Mouse (Mus musculus) E14TG2a.4 (cell line): ENCODE measurements around the gene Cgrrf1.

Experiments
- CTCF ChIP-seq: conservative IDR thresholded peaks from 2 replicates; pipeline ENCODE4 v1.5.1; 2014; ENCODE audit warnings: low read length
- NANOG ChIP-seq: IDR thresholded peaks from 2 replicates; pipeline ENCODE4 v1.6.1; 2014; ENCODE audit warnings: borderline replicate concordance, low read length, mixed read lengths

DNA sequence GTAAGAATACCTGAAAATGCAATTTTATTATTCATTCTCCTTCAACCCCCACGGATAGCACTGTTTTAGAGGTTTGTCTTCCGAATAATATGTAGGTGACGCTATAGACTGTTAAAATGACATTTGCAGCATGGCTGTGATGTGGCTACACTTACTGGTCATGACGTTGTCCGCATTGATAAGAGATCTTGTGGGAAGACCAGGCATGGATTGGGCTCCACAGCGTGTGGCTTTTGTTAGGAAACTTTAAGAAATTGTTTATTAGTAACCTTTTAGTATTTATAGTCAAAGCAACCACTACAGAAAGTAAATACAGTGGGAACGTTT is 53.5 kb downstream of the Cgrrf1 start:
- no peak for TF ChIP-seq CTCF
- no peak for TF ChIP-seq NANOG
